Mouse (Mus musculus): ENCODE results near the gene Nubpl.
"Not testable (repeated sequence)": the region's sequence is repeated elsewhere in the genome, so short reads cannot be mapped to it uniquely, and the experiment has no call there.

Gene Nubpl

DNA sequence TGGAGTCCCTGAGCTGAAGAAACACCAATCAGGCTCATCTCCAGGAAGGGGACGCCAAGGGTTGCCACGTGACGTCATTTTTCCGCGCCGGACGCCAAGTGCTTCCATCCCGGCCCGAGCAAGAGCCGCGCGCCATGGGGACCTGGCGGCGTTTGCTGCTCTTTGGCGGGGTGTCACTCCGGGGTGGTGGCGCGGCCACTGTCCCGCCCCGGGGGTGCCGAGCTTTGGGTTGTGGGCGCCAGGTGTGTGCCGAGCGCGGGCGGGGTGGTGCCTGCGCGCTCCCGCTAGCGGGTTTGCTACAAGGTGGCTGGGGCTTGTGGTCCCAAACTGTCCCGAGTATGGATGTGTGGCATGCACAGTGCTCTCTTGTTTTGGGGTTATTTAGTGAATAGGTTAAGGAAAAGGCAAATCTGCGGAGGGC, at the start of gene Nubpl:
Gene Nubpl (plus strand): TSS at position 88 of the 421 bp plus-strand sequence.
- DNase-seq = peak; percentile 80 to 86

DNA sequence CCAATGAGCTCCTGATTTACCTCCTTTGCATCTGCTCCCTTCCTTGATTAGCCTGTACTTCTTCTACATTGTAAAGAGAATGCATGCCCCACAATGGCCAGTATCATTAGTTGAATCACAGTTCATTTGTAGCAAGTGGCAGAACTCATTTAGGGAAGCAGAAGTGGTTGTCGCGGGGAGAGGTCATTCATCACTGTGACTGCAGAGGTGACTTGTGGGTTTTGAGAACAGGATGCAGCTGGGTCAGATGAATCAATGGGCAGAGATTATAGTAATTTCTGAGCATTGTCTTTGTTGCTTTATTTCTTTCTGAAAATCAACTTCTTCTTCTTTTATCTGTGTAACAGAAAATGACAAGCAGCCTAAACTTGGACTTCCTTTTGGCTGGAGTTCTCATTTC, 48.2 kb upstream of the Nubpl start:
- DNase-seq = no peak

DNA sequence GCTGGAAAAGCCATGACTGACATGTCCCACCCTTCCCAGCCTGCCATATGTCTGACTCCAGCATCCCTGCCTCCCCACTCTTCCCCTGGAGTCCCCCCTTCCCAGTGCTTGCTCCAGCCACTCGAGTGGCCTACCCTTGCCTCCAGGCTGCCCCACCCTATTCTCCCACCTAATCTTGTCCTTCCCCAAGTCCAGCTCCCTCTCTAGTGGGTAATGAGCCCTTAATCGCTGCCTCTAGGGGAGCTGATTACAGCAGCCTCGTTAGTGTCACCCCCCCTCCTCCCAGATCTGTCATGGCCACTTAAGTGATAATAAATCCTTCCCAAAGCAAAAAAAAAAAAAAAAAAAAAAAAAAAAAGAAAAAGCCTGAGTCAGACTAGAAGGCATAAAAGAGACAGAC, 18.2 kb upstream of the Nubpl start:
- not testable (repeated sequence) for DNase-seq

DNA sequence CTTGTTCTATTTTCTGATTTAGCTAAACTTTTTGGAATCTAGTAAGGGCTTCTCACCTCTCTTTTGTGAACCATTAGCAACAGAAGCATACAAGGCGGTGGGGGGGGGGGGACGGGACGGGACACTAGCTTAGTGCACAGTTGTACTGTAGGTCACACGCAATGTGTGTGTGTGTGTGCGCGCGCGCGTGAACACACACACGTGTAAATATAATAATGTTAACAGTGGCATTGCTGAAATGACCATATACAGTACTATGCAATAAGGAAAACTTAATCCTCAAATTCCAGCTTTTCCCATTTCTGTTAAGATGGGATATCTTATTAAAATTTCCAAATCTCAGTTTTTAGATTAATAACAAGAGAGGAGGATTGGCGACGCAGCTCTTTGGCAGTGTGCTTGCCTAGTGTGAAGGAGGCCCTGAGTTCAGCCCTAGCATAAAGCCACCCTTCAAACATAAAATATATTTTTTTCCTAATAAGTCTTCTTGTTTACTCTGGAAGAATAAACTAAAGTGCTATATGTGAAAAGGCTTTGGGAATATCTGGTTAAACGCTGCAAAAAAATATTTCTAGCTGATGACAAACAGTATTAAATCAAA, 388 bp upstream of the Nubpl start:
- no peak for DNase-seq

DNA sequence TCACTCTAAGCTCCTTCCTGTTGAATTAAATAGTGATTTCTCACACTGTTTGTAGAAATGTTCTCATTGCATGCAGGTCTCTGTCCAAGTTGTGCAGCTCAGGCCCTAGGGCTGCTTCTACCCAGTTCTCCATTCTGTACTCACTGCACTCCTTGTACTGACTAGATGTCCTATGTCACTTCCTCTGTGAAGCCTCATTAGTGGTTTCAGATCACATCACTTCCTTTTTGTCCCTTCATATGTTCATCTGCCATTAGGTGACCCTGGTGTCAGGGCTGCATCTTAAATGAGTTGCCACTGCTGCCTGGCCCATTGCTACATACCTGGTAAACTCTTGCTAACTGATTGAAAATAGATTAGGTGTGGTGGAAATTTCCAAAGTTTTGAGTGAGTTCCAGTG, 22.7 kb downstream of the Nubpl start:
- DNase-seq = no peak

DNA sequence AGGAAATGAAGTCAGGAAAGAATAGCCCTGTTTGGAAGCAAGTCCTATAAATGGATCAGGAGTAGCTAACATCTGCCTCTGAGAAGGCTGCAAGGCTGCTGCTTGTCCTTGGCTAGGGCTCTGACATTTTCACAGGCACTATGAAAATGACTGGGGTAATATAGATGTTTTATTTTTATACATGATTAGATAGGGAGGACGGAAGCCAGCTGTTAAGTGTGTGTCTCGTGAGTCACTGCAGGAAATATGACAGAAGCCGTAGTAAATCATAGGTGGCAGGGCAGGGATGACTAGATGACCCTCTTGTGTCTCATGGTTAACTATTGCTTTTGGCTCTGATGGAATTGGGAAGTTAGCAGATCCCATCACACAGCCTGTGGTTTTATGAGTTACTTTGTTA, 28.9 kb downstream of the Nubpl start:
- no peak for DNase-seq

DNA sequence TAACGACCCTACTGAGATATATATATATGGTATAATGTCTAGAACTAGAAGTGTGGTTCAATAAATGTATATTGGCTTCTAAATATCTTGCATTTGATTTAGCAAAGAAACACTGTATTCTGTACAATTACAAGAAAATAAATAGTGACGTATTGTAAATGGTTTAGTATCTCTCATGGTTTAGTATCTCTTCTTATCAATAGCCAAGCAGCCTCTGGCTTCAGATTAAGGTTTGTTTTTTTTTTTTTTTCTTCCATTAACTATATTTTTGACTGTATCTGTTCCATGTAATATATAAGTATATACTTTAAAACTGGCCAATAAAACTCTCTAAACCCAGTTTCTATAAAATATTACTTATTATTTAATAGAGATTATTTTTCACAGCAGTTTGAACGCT, 31.5 kb downstream of the Nubpl start:
- no peak for DNase-seq

DNA sequence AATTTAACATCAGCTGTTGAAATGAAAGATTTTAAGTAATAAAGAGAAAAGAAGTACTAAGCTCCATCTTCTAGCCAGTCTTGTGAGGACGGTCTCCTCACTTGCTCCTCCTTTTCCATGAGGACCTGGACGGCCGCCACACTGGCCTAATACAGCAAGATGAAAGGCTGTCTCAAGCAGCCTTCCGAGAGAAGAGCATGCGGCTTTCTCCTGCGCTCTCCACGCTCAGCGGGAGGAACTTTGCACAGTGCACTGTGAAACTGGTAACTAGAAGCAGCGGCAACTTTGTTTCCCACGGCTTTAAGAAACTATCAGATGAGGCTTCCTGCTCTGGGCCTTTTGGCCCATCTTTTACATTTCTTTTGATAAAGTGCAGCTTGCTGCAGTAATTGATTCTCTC, 34.7 kb downstream of the Nubpl start:
- no peak for DNase-seq

DNA sequence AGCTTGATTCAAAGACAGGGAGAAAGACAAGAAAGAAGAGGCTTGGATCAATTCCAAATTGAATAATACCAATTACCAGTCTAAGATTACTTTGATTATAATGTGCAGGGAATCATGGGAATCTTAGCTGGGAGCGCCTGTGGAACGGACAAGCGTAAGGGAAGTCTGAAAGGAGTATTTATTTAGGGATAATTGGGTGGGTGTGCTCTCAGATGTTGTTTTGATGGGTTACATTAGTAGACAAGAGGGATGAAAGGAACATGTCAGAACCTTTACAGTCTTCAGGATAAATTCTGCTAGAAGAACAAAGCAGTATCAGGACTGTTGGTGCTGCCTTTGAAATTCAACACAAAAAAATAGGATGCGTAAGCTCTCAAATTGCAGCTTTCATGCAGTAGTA, 40.8 kb downstream of the Nubpl start:
- DNase-seq = no peak

DNA sequence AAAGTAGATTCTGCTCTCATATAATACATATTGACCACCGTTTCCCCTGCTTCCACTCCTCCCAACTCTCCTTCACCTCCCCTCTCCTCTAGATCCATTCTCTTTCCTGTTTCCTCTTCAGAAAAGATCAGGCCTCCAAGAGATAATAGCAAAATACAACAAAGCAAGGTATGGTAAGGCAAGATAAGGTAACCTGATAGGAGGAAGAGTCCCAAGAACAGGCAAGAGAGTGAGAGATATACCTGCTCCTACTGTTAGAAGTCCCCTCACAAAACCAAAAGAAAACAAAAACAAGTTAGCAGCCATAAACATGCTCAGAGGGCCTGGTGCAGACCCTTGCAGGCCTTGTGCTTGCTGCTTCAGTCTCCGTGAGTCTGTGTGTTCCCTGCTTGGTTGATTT, 49.1 kb downstream of the Nubpl start:
- no peak for DNase-seq

DNA sequence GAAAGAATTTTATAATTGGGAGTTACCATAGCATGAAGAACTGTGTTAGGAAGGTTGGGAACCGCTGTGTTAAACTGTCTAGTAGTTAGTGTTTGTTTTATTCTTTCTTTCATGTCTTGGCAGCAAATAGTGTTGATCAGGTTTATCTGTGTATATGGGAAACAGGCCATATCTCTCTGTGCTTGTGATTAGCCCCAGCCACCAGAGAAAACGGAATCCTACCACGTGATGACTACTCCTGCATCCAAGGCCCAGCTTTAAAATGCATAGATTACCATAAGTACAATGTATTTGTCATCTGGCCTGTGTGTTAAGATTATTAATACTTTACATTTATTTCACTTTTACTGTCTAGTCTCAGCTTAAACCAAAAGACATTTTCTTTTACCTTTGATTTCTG, 51.9 kb downstream of the Nubpl start:
- DNase-seq = no peak

DNA sequence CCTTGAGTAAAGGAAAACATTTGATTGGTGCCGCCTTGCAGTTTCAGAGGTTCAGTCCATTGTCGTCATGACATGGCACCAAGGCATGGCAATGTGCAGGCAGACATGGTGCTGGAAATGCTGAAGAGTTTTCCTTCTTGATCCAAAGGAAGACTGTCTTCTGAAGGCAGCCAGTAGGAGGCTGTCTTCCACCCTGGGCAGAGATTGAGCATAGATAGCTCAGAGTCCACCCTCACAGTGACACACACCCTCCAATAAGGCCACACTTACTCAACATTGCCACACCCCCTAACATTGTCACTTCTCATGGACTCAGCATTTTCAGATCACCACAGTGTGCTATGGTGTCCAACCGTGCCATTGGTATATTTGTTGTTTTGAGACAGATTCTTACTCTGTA, 54.5 kb downstream of the Nubpl start:
- DNase-seq = no peak

DNA sequence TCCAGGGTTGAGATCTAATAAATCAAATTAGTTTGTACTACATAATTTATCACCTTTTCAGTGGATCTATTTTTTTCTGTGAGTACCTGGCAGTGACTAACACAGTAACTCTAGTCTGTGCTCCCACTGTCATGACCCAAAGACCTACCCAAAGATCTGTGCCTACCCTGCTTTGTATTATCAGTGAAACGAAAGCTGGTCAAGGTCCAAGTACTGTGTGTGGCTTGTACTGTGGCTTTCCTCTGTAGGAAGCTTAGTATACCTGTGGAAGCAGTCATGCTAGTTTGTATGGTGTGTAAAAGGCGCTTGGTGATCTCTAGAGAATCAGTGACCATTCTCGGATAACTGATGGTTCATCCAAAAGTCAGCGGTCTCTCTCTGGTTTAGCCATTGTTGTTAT, 57.4 kb downstream of the Nubpl start:
- DNase-seq = no peak

DNA sequence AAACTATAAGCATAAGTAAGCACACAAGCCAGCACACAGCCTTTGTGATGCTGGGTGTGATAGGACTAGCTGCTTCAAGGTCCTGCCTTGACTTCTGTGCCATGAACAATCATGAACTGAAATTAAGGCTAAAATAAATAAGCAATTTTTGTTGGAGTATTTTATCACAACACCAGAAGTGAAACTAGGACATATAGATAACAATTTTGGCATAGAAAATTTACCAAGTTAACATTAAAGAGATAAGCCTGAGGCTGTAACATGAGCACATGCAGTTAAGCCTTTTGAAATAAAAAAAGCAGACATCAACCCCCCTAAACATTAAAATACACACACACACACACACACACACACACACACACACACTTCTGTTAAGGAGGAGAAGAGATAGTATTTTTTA, 66.9 kb downstream of the Nubpl start:
- DNase-seq = no peak

DNA sequence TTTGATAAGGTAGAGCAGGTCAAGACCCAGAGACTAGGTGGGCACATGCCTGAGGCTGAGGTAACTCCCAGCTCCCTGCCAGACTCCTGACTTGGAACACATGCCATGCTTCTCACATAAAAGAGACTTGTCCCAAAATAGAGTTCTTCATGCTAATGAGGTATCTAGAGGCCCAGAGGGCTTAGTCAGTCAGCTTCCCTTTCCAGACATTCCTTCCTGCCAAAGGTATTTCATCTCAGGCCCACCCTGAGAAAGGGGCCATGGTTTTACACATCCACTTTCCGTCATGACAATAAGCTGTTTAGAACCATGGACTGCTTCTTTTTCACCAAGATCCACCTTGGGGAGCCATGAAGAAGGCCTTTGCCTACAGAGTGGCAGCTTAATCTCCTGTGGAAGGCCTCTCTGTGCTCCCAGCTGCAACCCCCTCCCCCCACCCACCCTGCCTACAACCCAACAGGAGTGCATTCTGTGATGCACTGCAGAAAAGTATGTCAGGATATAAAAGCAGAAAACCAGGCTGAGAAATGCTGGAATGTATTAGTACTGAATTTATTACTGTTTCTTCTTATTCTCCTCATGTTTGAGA, 88.8 kb downstream of the Nubpl start:
- no peak for DNase-seq

DNA sequence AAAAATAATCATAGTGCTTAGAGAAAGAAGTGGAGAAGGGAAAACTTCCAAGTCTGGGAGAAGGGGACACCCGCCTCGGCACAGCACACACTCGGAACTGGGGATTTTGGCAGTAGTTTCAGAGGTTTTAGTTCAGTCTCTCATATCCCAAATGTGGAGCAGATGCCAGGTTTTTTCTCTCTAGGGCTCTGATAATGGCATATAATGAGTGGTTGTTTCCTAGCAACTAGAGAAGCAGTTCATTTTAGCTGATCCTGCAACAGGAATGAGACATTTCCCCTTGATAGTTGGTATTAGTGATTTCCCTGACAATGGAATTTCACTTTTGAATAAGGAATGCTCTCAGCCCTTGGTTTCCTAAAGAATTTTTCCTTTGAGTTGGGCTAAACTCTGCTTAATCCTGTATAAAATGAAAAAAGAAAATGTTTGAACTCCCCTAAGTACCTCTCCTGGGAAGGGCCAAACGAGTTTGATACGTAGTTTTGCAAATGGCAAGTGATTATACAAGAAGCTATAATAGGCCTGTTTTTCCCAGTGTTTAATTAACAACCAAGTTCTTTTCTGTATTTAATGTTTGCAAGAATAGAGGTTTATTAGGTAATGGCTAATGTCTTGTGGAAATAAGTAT, 89.5 kb downstream of the Nubpl start:
- no peak for DNase-seq

DNA sequence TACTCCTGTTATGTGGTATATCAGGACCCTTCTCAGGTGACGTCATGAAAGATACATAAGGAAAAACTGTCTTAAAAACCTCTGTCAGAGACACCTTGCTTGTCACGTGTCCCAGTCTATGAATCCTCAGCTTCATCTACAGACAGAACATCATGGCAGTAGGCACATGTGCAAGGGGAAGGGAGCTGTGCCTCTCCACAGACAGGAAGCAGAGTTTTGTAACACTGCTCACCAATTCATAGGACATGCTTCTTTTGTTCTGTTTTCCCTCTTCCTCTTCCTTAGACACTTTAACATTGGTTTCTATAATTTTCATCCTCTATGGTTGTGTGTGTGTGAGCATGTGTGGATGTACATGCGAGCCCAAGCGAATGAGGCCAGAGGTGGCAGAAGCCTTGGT, 100.9 kb downstream of the Nubpl start:
- DNase-seq = no peak

DNA sequence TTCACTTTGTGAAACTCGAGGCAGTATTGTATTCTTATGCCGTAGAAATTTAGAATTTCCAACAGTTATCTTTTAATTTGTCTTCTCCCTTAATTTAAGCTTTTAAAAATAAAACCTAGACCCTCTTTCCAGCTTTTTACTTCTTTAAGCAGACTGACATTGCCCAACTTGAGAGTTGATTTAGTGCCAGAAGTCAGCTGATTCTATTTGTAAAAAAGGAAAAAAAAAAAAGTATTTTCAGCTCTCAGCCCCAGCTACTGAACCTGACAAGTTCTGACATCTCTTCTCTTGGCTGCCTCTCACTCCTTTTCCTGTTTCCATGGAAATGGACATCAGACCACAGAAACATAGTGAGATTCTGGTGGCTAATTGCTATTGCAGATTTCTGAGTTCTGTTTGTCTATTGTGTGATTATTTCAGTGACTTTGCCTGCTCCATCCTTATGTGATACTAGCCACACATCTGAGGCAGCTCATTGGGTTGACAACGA, 111.6 kb downstream of the Nubpl start:
- no peak for DNase-seq

DNA sequence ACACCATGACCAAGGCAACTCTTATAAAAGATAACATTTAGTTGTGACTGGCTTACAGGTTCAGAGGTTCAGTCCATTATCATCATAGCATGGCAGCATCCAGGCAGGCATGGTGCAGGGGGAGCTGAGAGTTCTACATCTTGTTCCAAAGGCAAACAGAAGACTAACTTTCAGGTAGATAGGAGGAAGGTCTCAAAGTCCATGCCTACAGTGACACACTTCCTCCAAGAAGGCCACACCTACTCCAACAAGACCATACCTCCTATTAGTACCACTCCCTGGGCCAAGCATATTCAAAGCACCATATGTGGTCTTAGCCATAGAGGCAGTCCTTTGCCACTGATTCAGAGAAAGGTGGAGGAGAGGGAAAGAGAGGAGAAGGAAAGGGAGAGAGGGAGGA, 113.6 kb downstream of the Nubpl start:
- DNase-seq = no peak

DNA sequence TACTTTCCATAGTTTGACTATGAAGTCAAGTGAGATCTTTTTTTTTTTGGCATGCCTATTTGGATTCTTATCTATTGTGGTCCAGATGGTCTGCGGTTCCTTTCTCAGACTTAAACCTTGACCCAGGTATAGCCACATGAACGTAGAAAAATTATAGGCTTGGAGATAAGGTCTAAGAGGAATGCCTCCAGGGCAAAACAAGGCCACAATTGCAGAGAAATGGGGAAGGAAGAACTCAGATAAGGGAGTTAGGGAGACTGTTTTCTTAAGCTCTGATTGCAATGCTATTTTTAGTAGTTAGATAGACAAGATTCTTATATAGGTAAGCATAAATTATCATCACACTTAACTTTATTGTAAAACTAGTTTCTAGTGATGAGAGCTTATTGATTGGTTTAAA, 117.3 kb downstream of the Nubpl start:
- DNase-seq = no peak

DNA sequence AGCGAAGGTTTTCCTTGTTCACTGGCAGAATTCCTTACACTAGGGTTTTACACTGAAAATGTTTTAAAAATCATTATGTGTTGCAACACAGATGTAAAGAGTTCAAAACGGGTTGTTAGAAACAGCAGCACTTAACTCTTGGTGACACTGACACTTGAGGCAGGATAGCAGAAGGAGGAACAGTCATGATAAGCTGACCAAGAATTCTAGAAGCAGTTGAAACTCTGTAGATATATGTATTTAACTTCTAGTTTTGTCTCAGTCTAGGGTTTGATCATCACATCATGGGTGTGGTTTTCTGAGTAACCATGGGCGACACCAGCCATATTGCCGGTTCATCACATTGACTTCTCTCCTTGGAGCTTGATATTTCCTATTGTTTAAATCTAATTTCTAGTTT, 127.4 kb downstream of the Nubpl start:
- no peak for DNase-seq

DNA sequence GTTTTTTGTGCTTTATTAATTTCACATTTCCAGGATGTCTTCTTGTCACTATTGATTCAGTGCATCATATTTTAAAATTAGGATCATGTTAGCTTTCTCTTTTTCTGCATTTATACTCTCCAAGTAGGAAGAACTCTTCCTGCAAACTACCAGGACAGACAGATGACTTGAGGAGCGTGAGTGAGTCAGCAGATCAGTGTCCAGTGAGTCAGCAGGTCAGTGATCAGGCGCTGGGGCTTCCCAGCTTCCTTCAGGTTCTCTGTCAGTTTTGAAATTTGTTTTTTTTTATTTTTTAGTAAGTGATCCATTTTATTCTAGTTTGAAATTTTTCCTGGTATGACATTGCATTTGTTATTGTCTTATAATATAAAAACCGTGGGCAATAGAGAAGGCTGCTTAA, 131.2 kb downstream of the Nubpl start:
- no peak for DNase-seq

DNA sequence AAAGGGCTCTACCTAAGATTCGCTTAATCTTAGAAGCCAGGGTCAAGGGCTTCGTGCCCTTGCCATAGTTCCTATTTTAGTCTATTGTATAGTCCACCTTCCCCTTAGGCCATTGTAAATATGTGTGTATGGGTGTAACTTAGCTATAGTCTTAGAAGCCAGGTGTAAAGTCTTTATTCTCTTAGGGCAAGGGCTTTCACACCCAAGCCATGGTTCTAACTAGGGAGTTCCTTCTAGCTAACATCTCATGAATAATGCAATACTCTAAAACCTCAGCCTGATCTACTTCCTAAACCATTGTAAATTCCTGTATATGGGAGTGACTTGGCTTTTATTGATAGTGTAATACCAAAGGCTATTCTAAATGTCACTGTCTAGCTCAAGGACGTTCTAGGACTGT, 134.4 kb downstream of the Nubpl start:
- not testable (repeated sequence) for DNase-seq

DNA sequence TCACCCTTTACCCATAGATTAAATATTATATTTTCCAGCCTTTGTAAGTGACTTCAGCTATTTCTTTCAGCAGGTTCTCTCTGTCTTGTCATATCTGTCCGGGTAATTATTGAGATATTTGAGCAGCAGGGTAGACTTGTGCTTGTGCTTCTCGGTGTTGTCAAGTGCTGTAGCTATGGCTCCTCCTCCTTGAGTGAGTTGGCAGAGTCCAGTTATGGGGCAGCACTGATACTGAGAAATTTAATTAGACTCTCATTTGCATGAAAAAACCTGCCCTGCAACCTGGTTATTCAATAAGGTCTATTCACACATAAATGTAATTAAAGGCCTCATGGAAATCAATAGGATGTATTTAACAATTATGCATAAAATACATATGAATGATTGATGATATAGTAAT, 145.2 kb downstream of the Nubpl start:
- DNase-seq = no peak

DNA sequence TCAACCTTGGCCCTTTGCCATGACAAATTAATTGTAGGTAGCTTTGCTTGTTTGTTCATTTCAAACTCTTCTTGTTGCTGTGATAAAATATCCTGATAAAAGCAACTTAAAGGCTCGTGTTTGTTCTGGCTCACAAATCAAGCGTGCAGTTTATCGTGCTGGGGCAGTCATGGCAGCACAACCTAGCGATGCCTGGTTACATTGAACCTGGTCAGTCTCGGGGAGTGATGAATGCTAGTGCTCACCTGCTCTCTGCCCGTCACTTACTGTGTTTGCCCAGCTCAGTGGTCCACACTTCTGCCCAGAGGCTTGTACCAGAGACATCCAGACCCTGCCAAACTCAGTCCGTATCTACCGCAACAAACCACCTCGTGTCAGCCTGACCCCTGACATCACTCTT, 149.9 kb downstream of the Nubpl start:
- DNase-seq = no peak
